Mouse (Mus musculus) liver, embryonic 16.5 days (tissue): Measurements from ENCODE around the gene Znrf2. TPM values are rescaled to one million over a fixed set of nuclear protein-coding genes. Genes with fewer than 3 reads are reported as not detected.

Experiments
- ATAC-seq: fragments of 200-750 bp; cut with Nextera tagmentation; 2 replicates; pipeline ENCODE4 v1.8.0; 2017; ENCODE audit warnings: low read depth, mild to moderate bottlenecking, moderate number of reproducible peaks, moderate library complexity
- H3K27ac ChIP-seq: fragments of 300-500 bp; sonication (generic); 2 replicates; pipeline ENCODE4 v1.5.1; 2014; ENCODE audit warnings: mild to moderate bottlenecking, low read length
- H3K27me3 ChIP-seq: fragments of 300-500 bp; sonication (generic); 2 replicates; pipeline ENCODE4 v1.6.1; 2014; ENCODE audit warnings: low read depth, low read length, mixed read lengths; ENCODE audit not compliant: control insufficient read depth, insufficient read depth
- H3K36me3 ChIP-seq: fragments of 300-500 bp; sonication (generic); 2 replicates; pipeline ENCODE4 v1.6.1; 2014; ENCODE audit warnings: mild to moderate bottlenecking; ENCODE audit not compliant: control insufficient read depth, insufficient read depth
- H3K4me1 ChIP-seq: fragments of 300-500 bp; sonication (generic); 2 replicates; pipeline ENCODE4 v1.6.1; 2014; ENCODE audit warnings: low read depth, low read length, mixed read lengths; ENCODE audit not compliant: control insufficient read depth
- H3K4me2 ChIP-seq: fragments of 300-500 bp; sonication (generic); 2 replicates; pipeline ENCODE4 v1.6.1; 2014; ENCODE audit warnings: low read depth, low read length, mixed read lengths
- H3K4me3 ChIP-seq: fragments of 300-500 bp; sonication (generic); 2 replicates; pipeline ENCODE4 v1.5.1; 2014; ENCODE audit warnings: low read depth, mild to moderate bottlenecking, low read length
- H3K9ac ChIP-seq: fragments of 300-500 bp; sonication (generic); 2 replicates; pipeline ENCODE4 v1.6.1; 2014; ENCODE audit warnings: low read depth, low read length
- H3K9me3 ChIP-seq: fragments of 300-500 bp; sonication (generic); replicated peaks from 2 replicates; pipeline ENCODE4 v1.6.1; 2016; ENCODE audit warnings: low read length; ENCODE audit not compliant: control insufficient read depth
- WGBS: fragments of 180-500 bp; shearing (Covaris S2); extraction: QIAGEN DNeasy Blood & Tissue Kit; methylation state at CpG from one replicate; pipeline ENCODE4 v1.1.7; 2014; ENCODE audit not compliant: insufficient replicate concordance; 5-methylcytosine and 5-hydroxymethylcytosine counted together
- polyA plus RNA-seq: library from polyadenylated mRNA; unstranded; fragments of >200 nt; fragmentation: Nextera tagmentation; extraction: Ambion mirVana; gene quantifications from 2 replicates; pipeline ENCODE4 v1.2.1, GENCODE M21; 2015

Gene Znrf2
- polyA plus RNA-seq, 1 experiment from 2014 or later = 1.8 TPM

DNA sequence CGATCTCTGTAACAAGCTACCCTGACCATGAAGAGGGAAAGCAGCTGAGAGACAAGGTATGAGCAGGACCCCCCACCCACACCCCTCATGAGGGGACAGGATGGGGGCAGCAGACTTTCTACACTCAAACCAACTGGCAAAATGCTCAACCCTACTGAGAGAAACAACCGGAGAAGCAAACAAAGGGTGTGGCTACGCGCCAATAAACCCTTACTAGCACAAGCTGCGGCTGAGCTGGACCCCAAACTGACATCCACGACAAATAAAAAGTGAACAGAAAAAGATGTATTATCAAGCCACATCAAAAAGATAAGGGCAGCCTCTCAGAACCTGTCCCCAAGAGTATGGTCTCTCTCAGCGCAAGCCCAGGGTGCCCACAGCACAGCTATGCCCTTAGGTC is 123.4 kb downstream of the Znrf2 start:
- Histone ChIP-seq H3K36me3 (no peaks in the 10 kb centered on the region), H3K9ac (no peak overlapping the region), H3K4me2 (no peak overlapping the region), H3K9me3 (no peaks in the 10 kb centered on the region), H3K27me3 (peaks cover 3% of the 10 kb centered on the region; the same call in 1 of the 2 replicates), H3K4me1 (no peaks in the 10 kb centered on the region; the same call in 1 of the 2 replicates), H3K27ac (no peak overlapping the region), H3K4me3 (no peak overlapping the region)
- WGBS = 47% methylated on average over 7 of the region's 7 CpGs
- no peak for ATAC-seq

DNA sequence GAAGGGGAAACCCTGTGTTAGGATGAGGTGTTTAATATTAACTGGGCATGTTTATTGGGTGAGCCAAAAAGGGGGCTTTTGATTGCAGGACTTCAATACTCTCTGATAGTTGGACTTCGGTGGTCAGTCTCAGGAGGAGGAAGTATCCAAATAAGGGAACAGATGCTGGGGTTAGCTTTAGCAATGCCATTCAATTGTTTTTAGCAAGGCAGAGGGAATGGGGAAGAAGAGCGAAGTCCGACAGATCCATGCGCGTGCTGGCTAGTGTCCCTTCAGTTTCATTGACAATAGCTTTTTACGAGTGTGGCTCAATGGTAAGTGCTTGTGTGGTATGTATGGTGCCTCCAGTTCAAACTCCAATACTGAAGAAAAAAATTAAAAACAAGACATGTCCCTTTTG is 124.4 kb downstream of the Znrf2 start:
- ATAC-seq = no peak
- no peaks in the 10 kb centered on the region for H3K9me3 ChIP-seq
- no peaks in the 10 kb centered on the region for H3K36me3 ChIP-seq
- 61% methylated on average over 6 of the region's 6 CpGs for WGBS
- no peak overlapping the region for H3K27ac ChIP-seq
- no peak overlapping the region for H3K9ac ChIP-seq
- H3K4me1 ChIP-seq = no peaks in the 10 kb centered on the region; the same call in 1 of the 2 replicates
- H3K4me3 ChIP-seq = no peak overlapping the region
- H3K27me3 ChIP-seq = peaks cover 3% of the 10 kb centered on the region; the same call in 1 of the 2 replicates
- H3K4me2 ChIP-seq = no peak overlapping the region

Other genes starting within 250 kb of the Znrf2 start
- 2.1 and 2.5 TPM in 2 replicates for gene Plekha8, start 221.8 kb upstream of the Znrf2 start, polyA plus RNA-seq
- gene Fkbp14, start 219.6 kb upstream of the Znrf2 start, polyA plus RNA-seq = 4.1 and 4.3 TPM in 2 replicates
- 2.5 and 2.6 TPM in 2 replicates for gene Mturn, start 135.3 kb upstream of the Znrf2 start, polyA plus RNA-seq
- 2.8 and 3.0 TPM in 2 replicates for gene Nod1, start 155.7 kb downstream of the Znrf2 start, polyA plus RNA-seq
- 2.9 and 3.0 TPM in 2 replicates for gene Ggct, start 176.0 kb downstream of the Znrf2 start, polyA plus RNA-seq
- gene Gars, start 221.1 kb downstream of the Znrf2 start, polyA plus RNA-seq = 90.2 and 102 TPM in 2 replicates